Mouse (Mus musculus) hindbrain, embryonic 14.5 days (tissue): ENCODE results near the gene Mbnl1. TPM values are rescaled to one million over a fixed set of nuclear protein-coding genes. Genes with fewer than 3 reads are reported as not detected.
A peak's percentile ranks its signal among the peaks of the same experiment; 100 is the strongest.

ENCODE experiments used
- ATAC-seq: fragments of 200-750 bp; cut with Nextera tagmentation; 2 replicates; pipeline ENCODE4 v1.8.0; 2017; ENCODE audit warnings: moderate number of reproducible peaks, mild to moderate bottlenecking, moderate TSS enrichment, moderate library complexity; ENCODE audit not compliant: low FRiP score
- DNase-seq: peaks from one replicate; pipeline ENCODE4 v3.0.0-alpha.2; 2015; ENCODE audit warnings: low spot score
- H3K27ac ChIP-seq: fragments of 300-500 bp; sonication (generic); 2 replicates; pipeline ENCODE4 v1.5.1; 2014; ENCODE audit warnings: mild to moderate bottlenecking, moderate library complexity
- H3K27me3 ChIP-seq: fragments of 300-500 bp; sonication (generic); 2 replicates; pipeline ENCODE4 v1.6.1; 2014; ENCODE audit warnings: mild to moderate bottlenecking, low read length, mixed read lengths; ENCODE audit not compliant: control insufficient read depth, insufficient read depth
- H3K36me3 ChIP-seq: fragments of 300-500 bp; sonication (generic); replicated peaks from 2 replicates; pipeline ENCODE4 v1.6.1; 2014; ENCODE audit not compliant: control insufficient read depth, insufficient read depth
- H3K4me1 ChIP-seq: fragments of 300-500 bp; sonication (generic); replicated peaks from 2 replicates; pipeline ENCODE4 v1.6.1; 2014; ENCODE audit warnings: antibody characterized with exemption, low read length, mixed read lengths; ENCODE audit not compliant: control insufficient read depth, insufficient read depth
- H3K4me2 ChIP-seq: fragments of 300-500 bp; sonication (generic); replicated peaks from 2 replicates; pipeline ENCODE4 v1.6.1; 2014; ENCODE audit warnings: mild to moderate bottlenecking, moderate library complexity
- H3K4me3 ChIP-seq: fragments of 300-500 bp; sonication (generic); replicated peaks from 2 replicates; pipeline ENCODE4 v1.5.1; 2014; ENCODE audit warnings: mild to moderate bottlenecking, low read length
- H3K9ac ChIP-seq: fragments of 300-500 bp; sonication (generic); 2 replicates; pipeline ENCODE4 v1.6.1; 2014
- H3K9me3 ChIP-seq: fragments of 300-500 bp; sonication (generic); 2 replicates; pipeline ENCODE4 v1.6.1; 2016; ENCODE audit warnings: low read length; ENCODE audit not compliant: control insufficient read depth
- WGBS: fragments of 180-500 bp; shearing (Covaris S2); extraction: QIAGEN DNeasy Blood & Tissue Kit; methylation state at CpG from one replicate; pipeline ENCODE4 v1.1.7; 2014; 5-methylcytosine and 5-hydroxymethylcytosine counted together
- polyA plus RNA-seq: library from polyadenylated mRNA; unstranded; fragments of >200 nt; fragmentation: Nextera tagmentation; extraction: Ambion mirVana; gene quantifications from 2 replicates; pipeline ENCODE4 v1.2.1, GENCODE M21; 2014

The Mbnl1 gene
- polyA plus RNA-seq, 1 experiment from 2014 or later = 63.2 TPM

- Histone ChIP-seq H3K4me3 (no peak overlapping the region), H3K9me3 (no peaks in the 10 kb centered on the region), H3K4me1 (0 out of 2 replicates have a peak, but pooled peaks cover 3% of the 10 kb centered on the region), H3K36me3 (no peaks in the 10 kb centered on the region), H3K27me3 (no peaks in the 10 kb centered on the region), H3K9ac (no peak overlapping the region), H3K4me2 (no peak overlapping the region), H3K27ac (no peak overlapping the region)
- 85% methylated on average over 4 of the region's 4 CpGs for WGBS
- no peak for DNase-seq
- ATAC-seq = no peak
Measured at GRCm38 (mm10) chr3:60602923-60603549, 130.4 kb downstream of the Mbnl1 start.

- H3K4me3 ChIP-seq = no peak overlapping the region
- H3K9me3 ChIP-seq = no peaks in the 10 kb centered on the region
- no peaks in the 10 kb centered on the region for H3K27me3 ChIP-seq
- no peak overlapping the region for H3K9ac ChIP-seq
- H3K4me1 ChIP-seq = 0 out of 2 replicates have a peak, but pooled peaks cover 3% of the 10 kb centered on the region
- WGBS = 93% methylated on average over 4 of the region's 4 CpGs
- no peaks in the 10 kb centered on the region for H3K36me3 ChIP-seq
- no peak for ATAC-seq
- H3K27ac ChIP-seq = no peak overlapping the region
- no peak for DNase-seq
- no peak overlapping the region for H3K4me2 ChIP-seq
Measured at GRCm38 (mm10) chr3:60603637-60604036, 131.0 kb downstream of the Mbnl1 start.

GRCm38 (mm10) chr3:60604205-60604604 lies 131.6 kb downstream of the Mbnl1 start:
- Histone ChIP-seq H3K4me2 (no peak overlapping the region), H3K9me3 (no peaks in the 10 kb centered on the region), H3K9ac (no peak overlapping the region), H3K27me3 (no peaks in the 10 kb centered on the region), H3K27ac (no peak overlapping the region), H3K4me1 (0 out of 2 replicates have a peak, but pooled peaks cover 3% of the 10 kb centered on the region), H3K4me3 (no peak overlapping the region), H3K36me3 (no peaks in the 10 kb centered on the region)
- DNase-seq (no peak), ATAC-seq (no peak)
- WGBS = 96% methylated on average over 6 of the region's 6 CpGs

- ATAC-seq = no peak
- Histone ChIP-seq H3K4me2 (no peak overlapping the region), H3K9me3 (no peaks in the 10 kb centered on the region), H3K27ac (no peak overlapping the region), H3K4me1 (no peaks in the 10 kb centered on the region), H3K9ac (no peak overlapping the region), H3K27me3 (no peaks in the 10 kb centered on the region), H3K4me3 (no peak overlapping the region), H3K36me3 (no peaks in the 10 kb centered on the region)
- WGBS = 6% methylated on average over 2 of the region's 2 CpGs
- DNase-seq = peak; percentile 67
Measured at GRCm38 (mm10) chr3:60608952-60609403, 136.3 kb downstream of the Mbnl1 start.

- H3K9ac ChIP-seq = no peak overlapping the region
- peak; percentile 77 for DNase-seq
- ATAC-seq = no peak
- no peaks in the 10 kb centered on the region for H3K27me3 ChIP-seq
- no peak overlapping the region for H3K4me3 ChIP-seq
- no peaks in the 10 kb centered on the region for H3K9me3 ChIP-seq
- no peaks in the 10 kb centered on the region for H3K4me1 ChIP-seq
- WGBS = 22% methylated on average over 2 of the region's 2 CpGs
- H3K4me2 ChIP-seq = no peak overlapping the region
- H3K27ac ChIP-seq = no peak overlapping the region
- no peaks in the 10 kb centered on the region for H3K36me3 ChIP-seq
Measured at GRCm38 (mm10) chr3:60611839-60612238, 139.2 kb downstream of the Mbnl1 start.

- Histone ChIP-seq H3K4me3 (no peak overlapping the region), H3K9me3 (no peaks in the 10 kb centered on the region), H3K36me3 (no peaks in the 10 kb centered on the region), H3K4me1 (no peaks in the 10 kb centered on the region), H3K9ac (no peak overlapping the region), H3K27me3 (no peaks in the 10 kb centered on the region), H3K4me2 (no peak overlapping the region), H3K27ac (no peak overlapping the region)
- ATAC-seq (no peak), DNase-seq (no peak)
- WGBS = 88% methylated on average over 7 of the region's 7 CpGs
Measured at GRCm38 (mm10) chr3:60613121-60613520, 140.5 kb downstream of the Mbnl1 start.

GRCm38 (mm10) chr3:60614516-60614915 lies 141.9 kb downstream of the Mbnl1 start:
- H3K27me3 ChIP-seq = no peaks in the 10 kb centered on the region
- no peak overlapping the region for H3K27ac ChIP-seq
- no peak overlapping the region for H3K4me3 ChIP-seq
- WGBS = 79% methylated on average over 7 of the region's 7 CpGs
- ATAC-seq = no peak
- no peak overlapping the region for H3K9ac ChIP-seq
- no peak overlapping the region for H3K4me2 ChIP-seq
- no peak for DNase-seq
- H3K9me3 ChIP-seq = no peaks in the 10 kb centered on the region
- H3K4me1 ChIP-seq = no peaks in the 10 kb centered on the region
- H3K36me3 ChIP-seq = no peaks in the 10 kb centered on the region

GRCm38 (mm10) chr3:60615057-60615606 lies 142.5 kb downstream of the Mbnl1 start:
- Histone ChIP-seq H3K4me1 (no peaks in the 10 kb centered on the region), H3K27ac (no peak overlapping the region), H3K4me3 (no peak overlapping the region), H3K27me3 (no peaks in the 10 kb centered on the region), H3K4me2 (no peak overlapping the region), H3K36me3 (no peaks in the 10 kb centered on the region), H3K9me3 (no peaks in the 10 kb centered on the region), H3K9ac (no peak overlapping the region)
- WGBS = 61% methylated on average over 11 of the region's 11 CpGs
- ATAC-seq (no peak), DNase-seq (no peak)

- Histone ChIP-seq H3K9me3 (no peaks in the 10 kb centered on the region), H3K27me3 (no peaks in the 10 kb centered on the region), H3K9ac (no peak overlapping the region), H3K36me3 (no peaks in the 10 kb centered on the region), H3K4me3 (no peak overlapping the region), H3K4me2 (no peak overlapping the region), H3K27ac (no peak overlapping the region), H3K4me1 (no peaks in the 10 kb centered on the region)
- DNase-seq (no peak), ATAC-seq (no peak)
- WGBS = 67% methylated on average over 7 of the region's 7 CpGs
Measured at GRCm38 (mm10) chr3:60615615-60616014, 143.0 kb downstream of the Mbnl1 start.
